Mouse (Mus musculus) gastrocnemius, adult 18-20 months (tissue): ENCODE results near the gene Phox2a. TPM values are rescaled to one million over a fixed set of nuclear protein-coding genes. Genes with fewer than 3 reads are reported as not detected.

Experiments used
- total RNA-seq, 2 experiments: library from RNA; stranded (reverse); gene quantifications; 2 replicates each; pipeline ENCODE4 v1.2.3; 2021

Phox2a gene
- total RNA-seq, 2 experiments from 2014 or later: not detected

Other genes starting within 250 kb of the Phox2a start
- gene Art2b, start 232.7 kb upstream of the Phox2a start, total RNA-seq: not detected
- 10 to 100 TPM; 65.6 to 68.6 TPM for gene Clpb, start 154.7 kb upstream of the Phox2a start, total RNA-seq
- 100 to 1,000 TPM in 1 of 2 experiments, 10 to 100 TPM in 1; 93.5 to 101 TPM for gene Inppl1, start 19.9 kb downstream of the Phox2a start, total RNA-seq
- gene Folr2, start 38.9 kb downstream of the Phox2a start, total RNA-seq: 1 to 10 TPM; 1.9 to 3.4 TPM
- gene Anapc15, start 45.4 kb downstream of the Phox2a start, total RNA-seq: 10 to 100 TPM; 17.8 to 24.2 TPM
- 1 to 10 TPM in 1 of 2 experiments, under 1 TPM in 1; 0.89 to 2.8 TPM for gene Folr1, start 52.5 kb downstream of the Phox2a start, total RNA-seq
- gene Lamtor1, start 87.6 kb downstream of the Phox2a start, total RNA-seq: 100 to 1,000 TPM; 104 to 108 TPM
- gene Tomt, start 88.0 kb downstream of the Phox2a start, total RNA-seq: not detected
- gene Lrrc51, start 115.6 kb downstream of the Phox2a start, total RNA-seq: 1 to 10 TPM; 4.0 to 4.3 TPM
- 10 to 100 TPM; 53.5 to 57.4 TPM for gene Numa1, start 115.8 kb downstream of the Phox2a start, total RNA-seq
- gene Il18bp, start 200.4 kb downstream of the Phox2a start, total RNA-seq: 1 to 10 TPM; 1.5 to 2.3 TPM
- gene Rnf121, start 247.2 kb downstream of the Phox2a start, total RNA-seq: 10 to 100 TPM; 20.6 to 27.5 TPM
- 1 to 10 TPM; 2.9 to 4.1 TPM for gene Xndc1, start 247.2 kb downstream of the Phox2a start, total RNA-seq
- under 1 TPM; 0.68 to 0.78 TPM for gene Xntrpc, start 247.4 kb downstream of the Phox2a start, total RNA-seq